Mouse (Mus musculus): ENCODE measurements around the gene Mcm7. TPM values are rescaled to one million over a fixed set of nuclear protein-coding genes. Genes with fewer than 3 reads are reported as not detected.

Mcm7 gene
- polyA plus RNA-seq, 1 experiment from 2014 or later: 373 TPM

- no peak overlapping the region for H3K4me2 ChIP-seq (ENCODE audit: low read depth, low read length, severe bottlenecking)
- no peak overlapping the region for H3K27ac ChIP-seq (ENCODE audit: low read depth, low read length)
- no peak overlapping the region for H3K9ac ChIP-seq (ENCODE audit: low read length)
- DNase-seq (ENCODE audit: low spot score) (no peak), ATAC-seq (replicated peaks; ENCODE audit: low FRiP score) (no peak)
- H3K27me3 ChIP-seq (ENCODE audit: control insufficient read depth, insufficient read depth, low read length): no peaks in the 10 kb centered on the region
- no peaks in the 10 kb centered on the region for H3K4me1 ChIP-seq (replicated peaks; ENCODE audit: control insufficient read depth, insufficient read depth, low read length)
- H3K9me3 ChIP-seq (ENCODE audit: control insufficient read depth, low read length): no peaks in the 10 kb centered on the region
- 87% methylated on average over 4 of the region's 4 CpGs for WGBS
- peaks cover 14% of the 10 kb centered on the region; the same call in 1 of the 2 replicates for H3K36me3 ChIP-seq (ENCODE audit: control insufficient read depth, insufficient read depth, low read length)
- no peak overlapping the region for H3K4me3 ChIP-seq (ENCODE audit: low read depth, low read length)
These were observed 35.0 kb downstream of the Mcm7 start for GRCm38 (mm10) chr5:138137257-138137656.

- Histone ChIP-seq H3K4me1 (replicated peaks; ENCODE audit: control insufficient read depth, insufficient read depth, low read length) (no peaks in the 10 kb centered on the region), H3K4me3 (ENCODE audit: low read depth, low read length) (no peak overlapping the region), H3K9me3 (ENCODE audit: control insufficient read depth, low read length) (no peaks in the 10 kb centered on the region), H3K36me3 (ENCODE audit: control insufficient read depth, insufficient read depth, low read length) (peaks cover 18% of the 10 kb centered on the region; the same call in 1 of the 2 replicates), H3K9ac (ENCODE audit: low read length) (no peak overlapping the region), H3K27me3 (ENCODE audit: control insufficient read depth, insufficient read depth, low read length) (no peaks in the 10 kb centered on the region), H3K27ac (ENCODE audit: low read depth, low read length) (no peak overlapping the region), H3K4me2 (ENCODE audit: low read depth, low read length, severe bottlenecking) (no peak overlapping the region)
- ATAC-seq (replicated peaks; ENCODE audit: low FRiP score): no peak
- DNase-seq (ENCODE audit: low spot score): no peak
- 92% methylated on average over 5 of the region's 5 CpGs for WGBS
These were observed 39.7 kb downstream of the Mcm7 start for GRCm38 (mm10) chr5:138132425-138133064.

- peak overlapping the region; percentile 63 for H3K4me2 ChIP-seq (ENCODE audit: low read depth, low read length, severe bottlenecking)
- ATAC-seq (replicated peaks; ENCODE audit: low FRiP score) (no peak), DNase-seq (ENCODE audit: low spot score) (no peak)
- WGBS: 88% methylated on average over 3 of the region's 3 CpGs
- H3K4me1 ChIP-seq (replicated peaks; ENCODE audit: control insufficient read depth, insufficient read depth, low read length): no peaks in the 10 kb centered on the region
- peak overlapping the region; percentile 67 for H3K4me3 ChIP-seq (ENCODE audit: low read depth, low read length)
- H3K9ac ChIP-seq (ENCODE audit: low read length): peak overlapping the region; percentile 74
- no peak overlapping the region for H3K27ac ChIP-seq (ENCODE audit: low read depth, low read length)
- no peaks in the 10 kb centered on the region for H3K9me3 ChIP-seq (ENCODE audit: control insufficient read depth, low read length)
- H3K27me3 ChIP-seq (ENCODE audit: control insufficient read depth, insufficient read depth, low read length): no peaks in the 10 kb centered on the region
- H3K36me3 ChIP-seq (ENCODE audit: control insufficient read depth, insufficient read depth, low read length): no peaks in the 10 kb centered on the region
These were observed 54.2 kb downstream of the Mcm7 start for GRCm38 (mm10) chr5:138118041-138118440.

- WGBS: 10% methylated on average over 16 of the region's 16 CpGs
- no peaks in the 10 kb centered on the region for H3K9me3 ChIP-seq (ENCODE audit: control insufficient read depth, low read length)
- DNase-seq (ENCODE audit: low spot score): no peak
- no peaks in the 10 kb centered on the region for H3K36me3 ChIP-seq (ENCODE audit: control insufficient read depth, insufficient read depth, low read length)
- peak overlapping the region; percentile 74 for H3K9ac ChIP-seq (ENCODE audit: low read length)
- peak; percentile 18; the same call in 1 of the 2 replicates for ATAC-seq (replicated peaks; ENCODE audit: low FRiP score)
- no peaks in the 10 kb centered on the region for H3K27me3 ChIP-seq (ENCODE audit: control insufficient read depth, insufficient read depth, low read length)
- no peaks in the 10 kb centered on the region for H3K4me1 ChIP-seq (replicated peaks; ENCODE audit: control insufficient read depth, insufficient read depth, low read length)
- peak overlapping the region; percentile 79 for H3K27ac ChIP-seq (ENCODE audit: low read depth, low read length)
- peak overlapping the region; percentile 67 for H3K4me3 ChIP-seq (ENCODE audit: low read depth, low read length)
- H3K4me2 ChIP-seq (ENCODE audit: low read depth, low read length, severe bottlenecking): peak overlapping the region; percentile 63
These were observed 54.8 kb downstream of the Mcm7 start for GRCm38 (mm10) chr5:138117199-138118015.

DNA sequence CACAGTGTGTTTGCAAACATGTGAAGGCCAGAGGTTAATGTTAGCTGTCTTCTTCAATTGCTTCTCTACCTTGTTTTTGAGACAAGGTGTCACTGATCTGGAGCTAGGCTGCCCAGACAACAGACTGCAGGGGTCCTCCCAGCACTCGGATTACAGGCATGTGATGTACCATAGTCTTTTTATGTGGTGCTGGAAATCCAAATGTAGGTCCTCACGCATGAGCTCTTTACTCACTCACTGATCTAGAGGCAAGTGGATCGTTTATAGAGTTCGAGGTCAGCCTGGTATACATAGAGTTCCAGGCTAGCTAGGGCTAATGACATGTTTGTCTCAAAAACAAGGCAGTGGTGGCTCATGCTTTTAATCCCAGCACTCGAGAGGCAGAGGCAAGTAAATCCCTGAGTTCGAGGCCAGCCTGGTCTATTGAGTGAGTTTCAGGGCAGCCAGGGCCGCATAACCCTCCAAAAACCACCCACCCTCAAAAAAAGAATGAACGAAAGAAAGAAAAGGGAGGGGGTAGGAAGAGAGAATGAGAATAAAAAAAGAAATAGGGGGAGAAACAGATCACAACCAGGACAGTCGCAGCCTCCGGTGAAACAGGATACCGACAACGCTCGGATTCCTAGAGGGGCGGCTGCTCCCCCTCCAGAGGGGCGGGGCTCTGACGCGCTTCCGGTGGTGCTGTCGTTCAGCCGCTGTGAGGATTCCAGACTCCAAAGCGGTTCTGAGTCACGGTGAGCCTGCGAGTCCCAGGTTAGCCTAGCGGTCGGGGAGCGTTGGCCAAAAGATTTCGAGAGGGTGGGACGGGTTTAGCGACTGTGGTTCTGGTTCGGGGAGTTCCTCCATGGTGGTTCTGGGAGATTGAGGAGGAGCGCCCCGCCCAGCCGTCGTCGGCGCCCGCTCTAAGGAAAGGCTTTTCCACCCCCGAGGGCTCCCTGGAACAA is 55.7 kb downstream of the Mcm7 start, which contains the start of gene Zscan21:
TSS of gene Zscan21 (plus strand) at position 649 of the 944 bp plus-strand sequence.
- Histone ChIP-seq H3K27me3 (ENCODE audit: control insufficient read depth, insufficient read depth, low read length) (no peaks in the 10 kb centered on the region), H3K9me3 (ENCODE audit: control insufficient read depth, low read length) (no peaks in the 10 kb centered on the region), H3K9ac (ENCODE audit: low read length) (peak within 1 kb of the TSS; percentile 74), H3K4me3 (ENCODE audit: low read depth, low read length) (peak within 1 kb of the TSS; percentile 67), H3K36me3 (ENCODE audit: control insufficient read depth, insufficient read depth, low read length) (no peaks in the 10 kb centered on the region), H3K27ac (ENCODE audit: low read depth, low read length) (peak within 1 kb of the TSS; percentile 79), H3K4me1 (replicated peaks; ENCODE audit: control insufficient read depth, insufficient read depth, low read length) (no peaks in the 10 kb centered on the region), H3K4me2 (ENCODE audit: low read depth, low read length, severe bottlenecking) (peak within 1 kb of the TSS; percentile 63)
- 7% methylated on average over 38 of the region's 38 CpGs for WGBS
- peak; percentile 97 for ATAC-seq (replicated peaks; ENCODE audit: low FRiP score)
- DNase-seq (ENCODE audit: low spot score): peak; percentile 94

MicroRNAs within 50 kb of the gene (microRNA counts, 519-probe panel; counts per million panel counts)
- 6,478 counts per million, percentile 87 among the panel's probes with 10 or more counts for microRNA mmu-miR-106b
- microRNA mmu-miR-25: 7,299 counts per million, percentile 95 among the panel's probes with 10 or more counts
- microRNA mmu-miR-93: 6,665 counts per million, percentile 90 among the panel's probes with 10 or more counts

Small RNAs within 50 kb of the gene (microRNA-seq; reads per million reads assigned to microRNA genes)
- gene Mir106b (ENCODE audit: insufficient number of aligned reads) (19,071 reads per million, percentile 97 among the genes with 10 or more reads in this experiment), gene Mir25 (ENCODE audit: insufficient number of aligned reads) (1,250 reads per million, percentile 70 among the genes with 10 or more reads in this experiment), gene Mir93 (ENCODE audit: insufficient number of aligned reads) (20,863 reads per million, percentile 98 among the genes with 10 or more reads in this experiment)

Other genes with a start within 250 kb of the Mcm7 start
- gene Gjc3, start 209.3 kb downstream of the Mcm7 start, polyA plus RNA-seq (2014; fragmentation: Nextera tagmentation; extraction: Ambion mirVana): not detected in 2 replicates
- gene Azgp1, start 190.9 kb downstream of the Mcm7 start, polyA plus RNA-seq (2014; fragmentation: Nextera tagmentation; extraction: Ambion mirVana): not detected in 2 replicates
- gene Smok3a, start 151.2 kb downstream of the Mcm7 start, polyA plus RNA-seq (2014; fragmentation: Nextera tagmentation; extraction: Ambion mirVana): not detected in 2 replicates
- gene Smok3b, start 151.0 kb downstream of the Mcm7 start, polyA plus RNA-seq (2014; fragmentation: Nextera tagmentation; extraction: Ambion mirVana): not detected in 2 replicates
- gene Smok3c, start 119.2 kb downstream of the Mcm7 start, polyA plus RNA-seq (2014; fragmentation: Nextera tagmentation; extraction: Ambion mirVana): not detected in 2 replicates
- 34.0 and 34.2 TPM in 2 replicates for gene Zkscan1, start 87.3 kb downstream of the Mcm7 start, polyA plus RNA-seq (2014; fragmentation: Nextera tagmentation; extraction: Ambion mirVana)
- gene Zscan21, start 55.5 kb downstream of the Mcm7 start, polyA plus RNA-seq (2014; fragmentation: Nextera tagmentation; extraction: Ambion mirVana): 106 and 112 TPM in 2 replicates
- 35.2 and 39.9 TPM in 2 replicates for gene Zfp113, start 16.7 kb downstream of the Mcm7 start, polyA plus RNA-seq (2014; fragmentation: Nextera tagmentation; extraction: Ambion mirVana)
- 248 and 275 TPM in 2 replicates for gene Cops6, start 11.4 kb downstream of the Mcm7 start, polyA plus RNA-seq (2014; fragmentation: Nextera tagmentation; extraction: Ambion mirVana)
- gene Ap4m1, start 420 bp downstream of the Mcm7 start, polyA plus RNA-seq (2014; fragmentation: Nextera tagmentation; extraction: Ambion mirVana): 24.0 and 24.1 TPM in 2 replicates
- 150 and 155 TPM in 2 replicates for gene Taf6, start 15.0 kb upstream of the Mcm7 start, polyA plus RNA-seq (2014; fragmentation: Nextera tagmentation; extraction: Ambion mirVana)
- 49.8 and 56.6 TPM in 2 replicates for gene Cnpy4, start 15.1 kb upstream of the Mcm7 start, polyA plus RNA-seq (2014; fragmentation: Nextera tagmentation; extraction: Ambion mirVana)
- 9.0 and 10.9 TPM in 2 replicates for gene Mblac1, start 21.9 kb upstream of the Mcm7 start, polyA plus RNA-seq (2014; fragmentation: Nextera tagmentation; extraction: Ambion mirVana)
- not detected in 2 replicates for gene Nxpe5, start 53.5 kb upstream of the Mcm7 start, polyA plus RNA-seq (2014; fragmentation: Nextera tagmentation; extraction: Ambion mirVana)
- 38.6 and 39.9 TPM in 2 replicates for gene Lamtor4, start 83.1 kb upstream of the Mcm7 start, polyA plus RNA-seq (2014; fragmentation: Nextera tagmentation; extraction: Ambion mirVana)
- gene BC037034, start 91.6 kb upstream of the Mcm7 start, polyA plus RNA-seq (2014; fragmentation: Nextera tagmentation; extraction: Ambion mirVana): 9.3 and 11.8 TPM in 2 replicates
- gene Gal3st4, start 100.4 kb upstream of the Mcm7 start, polyA plus RNA-seq (2014; fragmentation: Nextera tagmentation; extraction: Ambion mirVana): 1.7 and 4.6 TPM in 2 replicates
- 0.05 and 0.08 TPM in 2 replicates for gene Gm43720, start 107.5 kb upstream of the Mcm7 start, polyA plus RNA-seq (2014; fragmentation: Nextera tagmentation; extraction: Ambion mirVana)
- gene Gpc2, start 107.6 kb upstream of the Mcm7 start, polyA plus RNA-seq (2014; fragmentation: Nextera tagmentation; extraction: Ambion mirVana): 14.7 and 17.6 TPM in 2 replicates
- 5.4 and 5.7 TPM in 2 replicates for gene Stag3, start 107.8 kb upstream of the Mcm7 start, polyA plus RNA-seq (2014; fragmentation: Nextera tagmentation; extraction: Ambion mirVana)
- not detected in 2 replicates for gene Pvrig, start 169.5 kb upstream of the Mcm7 start, polyA plus RNA-seq (2014; fragmentation: Nextera tagmentation; extraction: Ambion mirVana)